Mouse (Mus musculus) heart, adult 2 months (tissue): Measurements from ENCODE around the gene Itsn1. TPM values are rescaled to one million over a fixed set of nuclear protein-coding genes. Genes with fewer than 3 reads are reported as not detected.

Experiments used
- DNase-seq, 2 experiments: peaks; one replicate each; pipeline ENCODE4 v3.0.0; 2021
- H3K27ac ChIP-seq: fragments of 200-600 bp; 2 replicates; pipeline ENCODE4 v1.8.1; 2022
- H3K27me3 ChIP-seq: fragments of 200-500 bp; 2 replicates; pipeline ENCODE4 v1.6.1; 2012; ENCODE audit warnings: mild to moderate bottlenecking, low read length, inconsistent platforms, mixed read lengths; ENCODE audit not compliant: control insufficient read depth, insufficient read depth
- H3K36me3 ChIP-seq: fragments of 200-500 bp; 2 replicates; pipeline ENCODE4 v1.6.1; 2012; ENCODE audit warnings: low read length, inconsistent platforms; ENCODE audit not compliant: control insufficient read depth, insufficient read depth
- H3K4me1 ChIP-seq: fragments of 200-500 bp; 2 replicates; pipeline ENCODE4 v1.6.1; 2011; ENCODE audit warnings: low read length; ENCODE audit not compliant: control insufficient read depth, insufficient read depth
- H3K4me3 ChIP-seq: fragments of 200-600 bp; 2 replicates; pipeline ENCODE4 v1.8.1; 2022
- H3K79me2 ChIP-seq: fragments of 200-500 bp; replicated peaks from 2 replicates; pipeline ENCODE4 v1.6.1; 2012; ENCODE audit warnings: mild to moderate bottlenecking, inconsistent platforms, low read length, moderate library complexity, mixed read lengths; ENCODE audit not compliant: control insufficient read depth, insufficient read depth
- H3K9ac ChIP-seq: fragments of 200-500 bp; 2 replicates; pipeline ENCODE4 v1.6.1; 2012; ENCODE audit warnings: low read depth, mild to moderate bottlenecking, control low read depth, inconsistent platforms, low read length, mixed read lengths
- CTCF ChIP-seq: fragments of 200-600 bp; IDR thresholded peaks from 2 replicates; pipeline ENCODE4 v1.8.1; 2022; ENCODE audit warnings: antibody characterized with exemption, mild to moderate bottlenecking, moderate library complexity
- EP300 ChIP-seq: fragments of 200-500 bp; IDR thresholded peaks from 2 replicates; pipeline ENCODE4 v1.6.1; 2011; ENCODE audit warnings: low read depth, low read length, control low read depth; ENCODE audit not compliant: insufficient read depth
- POLR2A ChIP-seq: fragments of 200-500 bp; IDR thresholded peaks from 2 replicates; pipeline ENCODE4 v1.6.1; 2011; ENCODE audit warnings: mild to moderate bottlenecking, low read depth, low read length, control low read depth; ENCODE audit not compliant: insufficient read depth
- WGBS: fragments of 180-500 bp; shearing (Covaris S2); methylation state at CpG from one replicate; pipeline ENCODE4 v1.1.7; 2018; 5-methylcytosine and 5-hydroxymethylcytosine counted together
- intact Hi-C: fragments of 180-260 bp; cut with DNase I; formaldehyde crosslinking; loops from one replicate; pipeline ENCODE4 v1.15.1; 2025
- polyA plus RNA-seq: library from polyadenylated mRNA; depleted of rRNA; stranded (reverse); fragments of >200 nt; gene quantifications from 2 replicates; pipeline ENCODE4 v1.2.3, GENCODE M21; 2012
- total RNA-seq, 2 experiments: library from RNA; stranded (reverse); gene quantifications; 2 replicates each; pipeline ENCODE4 v1.2.3; 2021

Itsn1 gene
- total and polyA plus RNA-seq, 3 experiments: 35.8 to 46.7 (median 45.1) TPM

- Histone ChIP-seq H3K79me2 (no peaks in the 10 kb centered on the region), H3K9ac (no peak overlapping the region), H3K27me3 (no peaks in the 10 kb centered on the region), H3K27ac (no peak overlapping the region), H3K4me1 (no peaks in the 10 kb centered on the region), H3K4me3 (no peak overlapping the region), H3K36me3 (no peaks in the 10 kb centered on the region)
- TF ChIP-seq EP300 (no peak), CTCF (no peak), POLR2A (no peak)
- no peak for DNase-seq
- intact Hi-C loops: no loop called here
- 68% methylated on average over 6 of the region's 6 CpGs for WGBS
Observed at GRCm38 (mm10) chr16:91822759-91823158, 93.7 kb downstream of the Itsn1 start.

- no peaks in the 10 kb centered on the region for H3K79me2 ChIP-seq
- peaks cover 5% of the 10 kb centered on the region; the same call in 1 of the 2 replicates for H3K36me3 ChIP-seq
- intact Hi-C loops: no loop called here
- H3K27ac ChIP-seq: no peak overlapping the region
- no peak for TF ChIP-seq POLR2A
- DNase-seq: peak in 1 of 2 experiments; percentile 66
- no peak overlapping the region for H3K9ac ChIP-seq
- WGBS: 46% methylated on average over 9 of the region's 9 CpGs
- H3K4me3 ChIP-seq: no peak overlapping the region
- peaks cover 2% of the 10 kb centered on the region; the same call in 1 of the 2 replicates for H3K4me1 ChIP-seq
- H3K27me3 ChIP-seq: no peaks in the 10 kb centered on the region
Observed at GRCm38 (mm10) chr16:91825774-91826325, 96.8 kb downstream of the Itsn1 start.

GRCm38 (mm10) chr16:91826893-91827292 is 97.8 kb downstream of the Itsn1 start:
- no peak overlapping the region; the same call in 1 of the 2 replicates for H3K27ac ChIP-seq
- H3K9ac ChIP-seq: no peak overlapping the region
- H3K36me3 ChIP-seq: peaks cover 5% of the 10 kb centered on the region; the same call in 1 of the 2 replicates
- intact Hi-C loops: no loop called here
- 77% methylated on average over 2 of the region's 2 CpGs for WGBS
- H3K4me1 ChIP-seq: peaks cover 2% of the 10 kb centered on the region; the same call in 1 of the 2 replicates
- TF ChIP-seq EP300 (no peak), POLR2A (no peak), CTCF (no peak)
- H3K27me3 ChIP-seq: no peaks in the 10 kb centered on the region
- DNase-seq: no peak
- no peak overlapping the region for H3K4me3 ChIP-seq
- H3K79me2 ChIP-seq: no peaks in the 10 kb centered on the region

- peaks cover 5% of the 10 kb centered on the region; the same call in 1 of the 2 replicates for H3K36me3 ChIP-seq
- H3K4me1 ChIP-seq: peaks cover 2% of the 10 kb centered on the region; the same call in 1 of the 2 replicates
- WGBS: 74% methylated on average over 5 of the region's 5 CpGs
- intact Hi-C loops: no loop called here
- H3K9ac ChIP-seq: no peak overlapping the region
- DNase-seq: no peak
- no peak for TF ChIP-seq EP300
- TF ChIP-seq CTCF: no peak
- no peak for TF ChIP-seq POLR2A
- no peak overlapping the region for H3K4me3 ChIP-seq
- no peaks in the 10 kb centered on the region for H3K79me2 ChIP-seq
- H3K27me3 ChIP-seq: no peaks in the 10 kb centered on the region
- H3K27ac ChIP-seq: no peak overlapping the region
Observed at GRCm38 (mm10) chr16:91827456-91827855, 98.4 kb downstream of the Itsn1 start.

- no peak overlapping the region for H3K9ac ChIP-seq
- no peak overlapping the region for H3K27ac ChIP-seq
- H3K79me2 ChIP-seq: no peaks in the 10 kb centered on the region
- no peak for DNase-seq
- H3K4me1 ChIP-seq: peaks cover 2% of the 10 kb centered on the region; the same call in 1 of the 2 replicates
- no peaks in the 10 kb centered on the region for H3K27me3 ChIP-seq
- intact Hi-C loops: no loop called here
- H3K4me3 ChIP-seq: no peak overlapping the region
- TF ChIP-seq CTCF (no peak), POLR2A (no peak), EP300 (no peak)
- WGBS: 71% methylated on average over 7 of the region's 7 CpGs
- peaks cover 5% of the 10 kb centered on the region; the same call in 1 of the 2 replicates for H3K36me3 ChIP-seq
Observed at GRCm38 (mm10) chr16:91828160-91828559, 99.1 kb downstream of the Itsn1 start.

GRCm38 (mm10) chr16:91828603-91829002 is 99.5 kb downstream of the Itsn1 start:
- Histone ChIP-seq H3K27me3 (no peaks in the 10 kb centered on the region), H3K79me2 (no peaks in the 10 kb centered on the region), H3K27ac (no peak overlapping the region), H3K4me3 (no peak overlapping the region), H3K36me3 (peaks cover 5% of the 10 kb centered on the region; the same call in 1 of the 2 replicates), H3K4me1 (peaks cover 2% of the 10 kb centered on the region; the same call in 1 of the 2 replicates), H3K9ac (no peak overlapping the region)
- intact Hi-C loops: no loop called here
- DNase-seq: no peak
- TF ChIP-seq EP300 (no peak), CTCF (no peak), POLR2A (no peak)
- 68% methylated on average over 5 of the region's 5 CpGs for WGBS
